Mouse (Mus musculus) midbrain, postnatal 0 days (tissue): Measurements from ENCODE around the gene Ubap2l. TPM values are rescaled to one million over a fixed set of nuclear protein-coding genes. Genes with fewer than 3 reads are reported as not detected.

Source experiments
- ATAC-seq: fragments of 200-750 bp; cut with Nextera tagmentation; 2 replicates; pipeline ENCODE4 v1.8.0; 2017; ENCODE audit warnings: moderate number of reproducible peaks, mild to moderate bottlenecking, moderate TSS enrichment, moderate library complexity; ENCODE audit not compliant: low FRiP score
- DNase-seq: peaks from one replicate; pipeline ENCODE4 v3.0.0-alpha.2; 2015; ENCODE audit warnings: low spot score
- H3K27ac ChIP-seq: fragments of 300-500 bp; sonication (generic); 2 replicates; pipeline ENCODE4 v1.5.1; 2014; ENCODE audit warnings: low read depth, mild to moderate bottlenecking, low read length, mixed read lengths
- H3K27me3 ChIP-seq: fragments of 300-500 bp; sonication (generic); 2 replicates; pipeline ENCODE4 v1.6.1; 2014; ENCODE audit warnings: low read length, control low read depth, mixed read lengths; ENCODE audit not compliant: insufficient read depth
- H3K36me3 ChIP-seq: fragments of 300-500 bp; sonication (generic); 2 replicates; pipeline ENCODE4 v1.6.1; 2014; ENCODE audit warnings: low read length, control low read depth, mixed read lengths; ENCODE audit not compliant: insufficient read depth
- H3K4me1 ChIP-seq: fragments of 300-500 bp; sonication (generic); 2 replicates; pipeline ENCODE4 v1.6.1; 2014; ENCODE audit warnings: mild to moderate bottlenecking, control low read depth, antibody characterized with exemption, low read length, mixed read lengths; ENCODE audit not compliant: insufficient read depth
- H3K4me2 ChIP-seq: fragments of 300-500 bp; sonication (generic); 2 replicates; pipeline ENCODE4 v1.6.1; 2014; ENCODE audit warnings: low read depth, mild to moderate bottlenecking, low read length, mixed read lengths; ENCODE audit not compliant: poor library complexity, severe bottlenecking
- H3K4me3 ChIP-seq: fragments of 300-500 bp; sonication (generic); 2 replicates; pipeline ENCODE4 v1.5.1; 2014; ENCODE audit warnings: low read depth, mild to moderate bottlenecking, low read length, moderate library complexity
- H3K9ac ChIP-seq: fragments of 300-500 bp; sonication (generic); replicated peaks from 2 replicates; pipeline ENCODE4 v1.6.1; 2014; ENCODE audit warnings: mild to moderate bottlenecking, low read length, moderate library complexity, mixed read lengths; ENCODE audit not compliant: poor library complexity, severe bottlenecking
- H3K9me3 ChIP-seq: fragments of 300-500 bp; sonication (generic); 2 replicates; pipeline ENCODE4 v1.6.1; 2016; ENCODE audit warnings: low read length, control low read depth
- CTCF ChIP-seq: IDR thresholded peaks from 2 replicates; pipeline ENCODE4 v1.5.1; 2016; ENCODE audit warnings: antibody characterized with exemption, mild to moderate bottlenecking
- WGBS: fragments of 180-500 bp; shearing (Covaris S2); extraction: QIAGEN DNeasy Blood & Tissue Kit; methylation state at CpG from one replicate; pipeline ENCODE4 v1.1.7; 2014; 5-methylcytosine and 5-hydroxymethylcytosine counted together
- polyA plus RNA-seq: library from polyadenylated mRNA; unstranded; fragments of >200 nt; fragmentation: Nextera tagmentation; extraction: Ambion mirVana; gene quantifications from 2 replicates; pipeline ENCODE4 v1.2.1, GENCODE M21; 2015
- total RNA-seq: library from RNA; depleted of rRNA; stranded (reverse); fragments of >200 nt; gene quantifications from 2 replicates; pipeline ENCODE4 v1.2.3, GENCODE M21; 2014

Ubap2l gene
- total and polyA plus RNA-seq, 2 experiments from 2014 or later, result 108 to 133 TPM

- Histone ChIP-seq H3K36me3 (peaks cover 3% of the 10 kb centered on the region; the same call in 1 of the 2 replicates), H3K4me3 (peak overlapping the region; percentile 88; the same call in 1 of the 2 replicates), H3K27ac (no peak overlapping the region), H3K9me3 (no peaks in the 10 kb centered on the region), H3K27me3 (no peaks in the 10 kb centered on the region), H3K4me2 (peak overlapping the region; percentile 81), H3K4me1 (peaks cover 18% of the 10 kb centered on the region), H3K9ac (no peak overlapping the region)
- WGBS, result 74% methylated on average over 5 of the region's 5 CpGs
- DNase-seq (no peak), ATAC-seq (no peak)
- no peak for TF ChIP-seq CTCF
Measured at GRCm38 (mm10) chr3:90081365-90082240, 29.2 kb upstream of the Ubap2l start.

GRCm38 (mm10) chr3:90080498-90080863 lies 28.1 kb upstream of the Ubap2l start:
- WGBS, result 3% methylated on average over 6 of the region's 6 CpGs
- H3K36me3 ChIP-seq, result no peaks in the 10 kb centered on the region
- no peaks in the 10 kb centered on the region for H3K9me3 ChIP-seq
- DNase-seq (no peak), ATAC-seq (no peak)
- H3K4me2 ChIP-seq, result peak overlapping the region; percentile 81
- H3K4me1 ChIP-seq, result peaks cover 18% of the 10 kb centered on the region
- peak overlapping the region; percentile 88 for H3K4me3 ChIP-seq
- peak overlapping the region; percentile 92 for H3K9ac ChIP-seq
- no peaks in the 10 kb centered on the region for H3K27me3 ChIP-seq
- H3K27ac ChIP-seq, result peak overlapping the region; percentile 90
- no peak for TF ChIP-seq CTCF

GRCm38 (mm10) chr3:90079763-90080497 lies 27.5 kb upstream of the Ubap2l start:
- Histone ChIP-seq H3K27me3 (no peaks in the 10 kb centered on the region), H3K4me2 (peak overlapping the region; percentile 81), H3K4me3 (peak overlapping the region; percentile 88), H3K27ac (peak overlapping the region; percentile 90), H3K9ac (peak overlapping the region; percentile 92), H3K4me1 (peaks cover 18% of the 10 kb centered on the region), H3K36me3 (no peaks in the 10 kb centered on the region), H3K9me3 (no peaks in the 10 kb centered on the region)
- peak; percentile 1; the same call in 1 of the 2 replicates for TF ChIP-seq CTCF
- peak; percentile 69 for DNase-seq
- ATAC-seq, result peak; percentile 65
- under 1% methylated on average over 45 of the region's 53 CpGs for WGBS

GRCm38 (mm10) chr3:90079133-90079762 lies 26.8 kb upstream of the Ubap2l start:
- peak overlapping the region; percentile 92 for H3K9ac ChIP-seq

GRCm38 (mm10) chr3:90078224-90078623 lies 25.8 kb upstream of the Ubap2l start:
- peak; percentile 12 for TF ChIP-seq CTCF
- no peak overlapping the region for H3K9ac ChIP-seq
- DNase-seq (no peak), ATAC-seq (no peak)
- peaks cover 9% of the 10 kb centered on the region for H3K4me1 ChIP-seq
- 58% methylated on average over 5 of the region's 5 CpGs for WGBS
- H3K4me2 ChIP-seq, result no peak overlapping the region
- no peak overlapping the region for H3K27ac ChIP-seq
- H3K27me3 ChIP-seq, result no peaks in the 10 kb centered on the region
- no peak overlapping the region for H3K4me3 ChIP-seq
- H3K9me3 ChIP-seq, result no peaks in the 10 kb centered on the region
- no peaks in the 10 kb centered on the region for H3K36me3 ChIP-seq

More at GRCm38 (mm10) chr3:90079133-90079762, 26.8 kb upstream of the Ubap2l start:
- no peaks in the 10 kb centered on the region for H3K36me3 ChIP-seq
- whole genome bisulfite sequencing, result 1% methylated on average over 31 of the region's 33 CpGs
- H3K4me1 ChIP-seq, result peaks cover 18% of the 10 kb centered on the region
- H3K27me3 ChIP-seq, result no peaks in the 10 kb centered on the region
- H3K27ac ChIP-seq, result peak overlapping the region; percentile 90
- peak overlapping the region; percentile 88 for H3K4me3 ChIP-seq
- DNase-seq (peak; percentile 96), ATAC-seq (peak; percentile 94)
- peak; percentile 32 for TF ChIP-seq CTCF
- peak overlapping the region; percentile 81 for H3K4me2 ChIP-seq
- no peaks in the 10 kb centered on the region for H3K9me3 ChIP-seq
